Mouse (Mus musculus) Muller cell, postnatal 12 days (primary cell): Measurements from ENCODE around the gene Aff1.

ENCODE experiments used
- DNase-seq: peaks from one replicate; pipeline ENCODE4 v3.0.0-alpha.2; 2015; ENCODE audit errors: inconsistent ontology term

Gene Aff1

DNA sequence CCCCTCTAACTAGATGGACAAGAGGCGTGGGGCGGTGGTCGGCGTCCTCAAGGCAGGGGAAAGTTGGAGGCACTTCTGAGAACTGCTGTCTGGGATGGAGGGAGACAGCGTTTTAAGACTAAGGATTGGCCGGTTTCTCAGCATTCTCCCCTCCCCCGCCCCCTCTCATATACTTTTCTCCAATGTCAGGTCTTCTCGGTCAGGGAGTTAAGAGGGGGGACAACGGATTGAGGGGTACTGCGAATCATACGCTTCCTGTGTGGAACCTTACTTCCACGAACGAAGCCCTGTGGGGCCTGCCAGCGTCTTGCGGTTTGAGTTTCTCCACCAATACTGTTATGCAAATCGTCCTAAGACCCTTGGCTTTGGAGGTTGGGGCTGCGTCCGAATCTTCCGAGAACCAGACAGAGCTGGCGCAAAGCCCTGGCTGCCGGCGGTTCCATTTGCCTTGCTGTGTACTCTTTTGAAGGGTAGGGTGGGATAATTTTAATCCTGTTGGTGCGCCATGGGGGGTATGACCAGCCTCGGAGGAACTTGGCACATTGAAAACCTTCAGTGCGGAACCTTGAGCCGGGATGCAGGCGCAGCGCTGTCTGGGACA lies 967 bp downstream of the Aff1 start:
- peak; percentile 62 for DNase-seq

DNA sequence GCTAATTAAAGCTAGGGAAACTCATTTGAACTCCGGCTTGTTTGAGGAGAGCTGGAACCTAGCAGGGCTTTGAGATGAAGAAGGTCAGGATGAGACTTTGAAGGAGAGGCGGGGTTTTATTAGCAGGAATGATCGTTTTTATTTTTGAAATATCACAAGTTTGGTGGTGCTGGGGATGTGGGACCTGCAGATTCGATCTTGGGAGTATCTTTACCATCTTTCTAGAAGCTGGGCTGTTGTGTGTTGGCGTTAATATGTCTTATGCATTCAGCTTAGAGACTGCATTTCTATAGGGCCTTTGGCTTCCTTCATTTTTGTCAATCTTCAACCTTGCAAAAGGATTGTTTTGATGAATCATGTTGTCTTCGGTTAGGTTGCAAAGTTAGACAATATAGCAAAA lies 1.9 kb downstream of the Aff1 start:
- no peak for DNase-seq

DNA sequence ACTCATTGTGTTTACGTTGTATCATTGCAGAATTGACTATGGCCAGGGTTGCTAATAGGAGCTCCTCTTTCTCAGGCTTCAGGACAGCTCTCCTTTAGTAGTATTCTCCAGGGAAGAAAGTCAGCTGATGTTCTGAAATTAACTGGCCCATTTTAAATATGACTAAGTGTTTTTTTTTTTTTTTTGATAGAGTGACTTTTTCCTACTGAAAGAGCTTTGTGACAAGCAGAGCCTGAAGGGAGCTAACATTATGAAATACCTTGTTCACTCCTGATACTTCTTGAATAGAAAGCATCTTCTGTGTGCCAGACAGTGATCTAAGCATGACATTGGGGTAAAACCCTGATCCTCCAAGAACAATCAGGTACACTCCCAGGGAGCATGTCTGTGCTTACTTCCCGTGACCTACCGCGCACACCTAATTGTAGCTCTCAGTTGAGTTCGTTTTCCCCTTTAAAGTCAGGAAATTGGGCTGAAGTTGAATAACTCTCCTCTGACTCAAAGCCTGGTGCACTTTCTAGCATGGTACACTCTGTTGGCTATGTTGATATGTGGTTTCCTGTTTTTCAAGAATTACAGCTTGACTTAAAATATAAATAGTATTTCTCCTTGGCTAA lies 5.8 kb downstream of the Aff1 start:
- DNase-seq: peak; percentile 36

DNA sequence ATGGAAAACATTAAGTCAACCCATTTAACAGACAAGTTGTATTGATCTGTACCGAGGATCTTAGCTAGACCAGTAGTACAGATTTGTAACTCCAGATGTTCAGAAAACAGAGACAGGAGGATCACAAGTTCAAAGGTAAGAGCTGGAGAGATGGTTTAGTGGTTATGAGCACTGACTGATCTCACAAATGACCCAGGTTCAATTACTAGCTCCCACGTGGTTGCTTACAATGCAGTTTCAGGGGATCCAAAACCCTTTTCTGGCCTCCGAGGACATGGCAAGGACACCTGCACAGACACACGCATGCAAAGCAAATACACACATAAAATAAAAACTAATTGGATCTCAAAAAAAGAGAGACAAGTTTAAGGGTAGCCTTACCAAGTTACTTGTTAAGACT lies 6.4 kb downstream of the Aff1 start:
- no peak for DNase-seq

DNA sequence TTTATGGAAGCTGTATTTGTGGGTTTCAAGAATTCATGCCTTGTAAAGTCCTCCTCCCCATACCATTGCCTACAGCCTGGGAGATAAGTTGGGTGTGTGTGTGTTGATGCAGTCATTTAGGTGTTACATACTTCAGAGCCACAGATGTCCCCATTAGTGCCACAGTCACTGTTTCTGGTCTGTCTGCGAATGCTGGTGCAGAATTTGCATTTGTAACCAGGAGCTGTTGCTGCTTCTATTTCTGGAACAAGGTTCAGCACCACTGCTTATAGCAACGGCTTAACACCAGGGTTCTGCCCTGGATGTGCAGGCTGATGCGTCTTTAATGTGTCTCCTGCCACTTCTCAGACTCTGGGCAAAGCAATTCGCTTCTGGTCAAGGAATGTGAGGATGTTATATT lies 7.4 kb downstream of the Aff1 start:
- no peak for DNase-seq

DNA sequence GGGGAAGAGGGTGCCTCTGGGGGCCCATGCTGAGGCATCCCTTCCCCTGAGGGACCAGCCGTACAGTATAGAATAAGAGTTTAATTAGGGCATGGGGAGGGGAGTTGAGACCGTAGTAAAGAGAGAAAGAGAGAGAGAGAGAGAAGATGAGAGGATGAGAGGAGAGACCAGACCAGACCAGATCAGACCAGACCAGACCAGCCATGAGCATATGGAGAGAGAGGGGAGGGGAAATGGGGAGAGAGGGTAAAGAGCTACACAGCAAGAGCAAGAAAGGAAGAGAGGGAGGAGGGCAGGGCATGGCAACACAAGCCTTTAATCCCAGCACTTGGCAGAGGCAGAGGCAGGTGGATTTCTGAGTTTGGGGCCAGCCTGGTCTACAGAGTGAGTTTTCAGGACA lies 8.5 kb downstream of the Aff1 start:
- no peak for DNase-seq

DNA sequence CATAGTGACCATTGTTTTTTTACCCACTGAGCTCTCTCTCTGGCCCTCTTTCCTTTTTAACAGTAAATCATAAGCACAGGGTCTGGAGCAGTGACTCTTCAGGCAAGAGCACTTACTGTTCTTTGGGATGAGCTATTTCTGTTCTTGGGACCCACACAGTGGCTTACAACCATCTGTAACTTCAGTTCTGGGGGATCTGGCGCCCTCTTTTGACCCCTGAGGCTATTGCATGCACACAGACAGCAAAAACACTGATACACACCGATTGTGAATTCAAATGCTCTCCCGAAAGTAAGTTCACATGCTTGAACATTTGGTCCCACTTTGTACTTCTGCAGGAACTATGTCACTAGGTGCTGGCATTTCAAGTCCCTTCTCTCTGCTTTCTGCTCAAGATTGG lies 9.3 kb downstream of the Aff1 start:
- no peak for DNase-seq

DNA sequence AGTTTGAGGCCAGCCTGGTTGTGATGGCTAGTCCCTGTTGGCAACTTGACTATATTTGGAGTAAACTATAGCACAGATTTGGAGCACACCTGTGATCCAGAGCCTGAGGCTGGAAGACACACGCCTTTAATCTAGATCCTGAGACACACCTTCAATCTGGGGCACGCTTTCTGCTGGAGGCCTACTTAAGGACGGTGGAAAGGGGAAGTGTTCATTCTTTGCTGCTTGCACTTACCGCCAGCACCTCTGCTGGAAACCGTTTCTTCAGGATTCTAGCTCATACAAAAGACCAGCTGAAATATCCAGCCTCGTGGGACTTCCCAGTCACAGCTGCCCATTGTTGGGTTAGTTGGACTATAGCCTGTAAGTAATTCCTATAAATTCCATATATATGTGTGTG lies 10.4 kb downstream of the Aff1 start:
- no peak for DNase-seq

DNA sequence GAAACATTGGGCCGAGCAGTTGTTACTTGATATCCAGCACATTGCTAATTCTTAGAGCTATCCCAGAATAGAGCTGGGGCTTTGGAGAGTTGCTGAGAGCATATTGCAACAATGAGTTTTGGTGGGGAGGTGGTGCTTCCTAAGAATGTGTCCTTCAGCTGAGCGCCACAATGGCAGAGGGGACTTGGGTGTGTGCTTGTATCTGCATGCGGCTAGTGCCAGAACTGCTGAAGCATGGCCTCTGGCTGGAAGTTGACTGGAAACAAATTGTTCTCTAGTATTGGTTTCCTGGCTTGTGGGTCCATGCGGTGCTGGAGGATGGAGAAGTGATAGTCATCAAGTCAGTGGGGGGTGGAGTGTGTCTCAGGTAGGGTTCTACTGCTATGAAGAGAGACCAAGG lies 13.2 kb downstream of the Aff1 start:
- DNase-seq: no peak

DNA sequence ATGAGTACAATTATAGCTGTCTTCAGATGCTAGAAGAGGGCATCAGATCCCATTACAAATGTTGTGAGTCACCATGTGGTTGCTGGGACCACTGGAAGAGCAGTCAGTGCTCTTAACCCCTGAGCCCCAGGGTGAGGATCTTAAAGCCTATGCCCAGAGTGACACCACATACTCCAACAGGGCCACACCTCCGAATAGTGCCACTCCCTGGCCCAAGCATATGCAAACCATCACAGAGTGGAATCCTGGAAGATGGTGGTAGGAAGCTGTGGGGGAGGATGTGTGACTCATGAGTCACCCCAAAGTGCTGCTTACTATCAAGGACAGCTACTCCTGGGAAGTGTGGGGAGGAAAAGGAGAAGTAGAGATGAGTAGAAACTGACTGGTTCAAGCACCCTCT lies 13.7 kb downstream of the Aff1 start:
- DNase-seq: no peak

DNA sequence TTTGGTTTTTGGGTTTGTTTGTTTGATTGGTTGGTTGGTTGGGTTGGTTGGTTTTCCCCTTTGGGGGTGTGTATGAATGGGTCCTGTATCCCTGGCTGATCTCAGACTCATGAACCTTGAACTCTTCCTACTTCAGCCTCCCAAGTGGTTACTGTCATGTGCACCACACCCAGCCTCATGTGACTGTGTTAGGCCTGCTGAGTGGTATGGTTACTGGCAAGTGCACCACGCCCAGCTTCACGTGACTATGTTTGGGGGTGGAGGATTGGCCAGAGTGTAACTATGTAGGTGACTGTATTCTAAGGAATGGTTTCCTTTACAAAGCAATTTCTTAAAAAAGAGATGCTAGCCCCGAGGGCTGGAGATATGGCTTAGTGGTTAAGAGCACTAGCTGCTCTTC lies 16.9 kb downstream of the Aff1 start:
- no peak for DNase-seq

DNA sequence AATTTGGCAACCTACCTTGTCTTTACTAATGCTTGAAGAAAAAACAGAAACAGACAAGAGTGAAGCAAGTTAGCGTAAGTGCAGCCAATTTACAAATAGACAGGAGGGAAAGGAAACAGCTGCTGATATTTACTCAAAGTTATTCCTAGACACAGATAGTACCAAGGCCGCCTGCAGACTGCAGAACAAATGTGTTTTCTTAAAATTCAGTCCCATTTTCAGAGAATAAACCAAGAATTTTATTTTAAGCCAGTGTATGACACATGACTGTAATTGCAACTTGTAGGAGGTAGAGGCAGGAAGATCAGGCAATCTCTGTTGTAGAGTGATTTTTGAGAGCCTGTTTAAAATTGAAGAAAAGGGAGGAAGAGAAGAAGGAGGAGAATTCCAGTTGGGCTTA lies 19.7 kb downstream of the Aff1 start:
- no peak for DNase-seq

DNA sequence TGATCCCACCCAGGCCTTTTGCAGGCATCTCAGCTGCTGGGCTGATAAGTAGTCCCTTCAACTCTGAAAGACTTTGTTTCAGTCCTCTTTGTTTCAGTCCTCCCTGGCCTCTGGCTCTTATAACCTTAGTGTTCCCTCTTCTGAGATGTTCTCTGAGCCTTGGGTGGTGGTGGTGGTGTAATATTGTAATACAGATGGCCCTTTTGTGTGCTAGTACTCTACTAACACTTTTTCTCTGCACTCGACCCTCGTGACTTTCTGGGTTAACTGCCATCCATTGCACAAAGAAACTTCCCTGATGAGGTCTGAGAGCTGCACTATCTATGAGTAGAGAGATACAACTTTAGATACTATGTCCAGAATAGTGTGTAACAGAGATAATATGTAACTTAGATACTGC lies 21.2 kb downstream of the Aff1 start:
- DNase-seq: no peak

DNA sequence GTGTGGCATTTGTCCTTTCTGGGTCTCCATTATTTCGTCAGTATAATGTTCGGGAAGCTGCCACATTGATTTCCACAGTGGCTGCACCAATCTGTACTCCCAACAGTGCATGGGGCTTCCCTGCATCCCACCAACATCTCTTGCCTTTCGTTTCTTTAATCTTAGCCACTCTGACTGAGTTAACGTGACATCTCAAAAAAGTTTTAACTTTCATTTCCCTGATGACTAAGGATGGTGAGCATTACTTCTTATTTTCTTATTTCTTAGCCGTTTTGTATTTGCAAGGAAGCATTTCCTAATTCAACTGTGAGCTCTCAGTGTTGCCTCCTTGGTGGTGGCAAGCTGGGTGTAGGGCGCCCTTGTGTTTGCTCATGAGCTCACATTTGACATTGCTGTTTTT lies 22.8 kb downstream of the Aff1 start:
- no peak for DNase-seq

DNA sequence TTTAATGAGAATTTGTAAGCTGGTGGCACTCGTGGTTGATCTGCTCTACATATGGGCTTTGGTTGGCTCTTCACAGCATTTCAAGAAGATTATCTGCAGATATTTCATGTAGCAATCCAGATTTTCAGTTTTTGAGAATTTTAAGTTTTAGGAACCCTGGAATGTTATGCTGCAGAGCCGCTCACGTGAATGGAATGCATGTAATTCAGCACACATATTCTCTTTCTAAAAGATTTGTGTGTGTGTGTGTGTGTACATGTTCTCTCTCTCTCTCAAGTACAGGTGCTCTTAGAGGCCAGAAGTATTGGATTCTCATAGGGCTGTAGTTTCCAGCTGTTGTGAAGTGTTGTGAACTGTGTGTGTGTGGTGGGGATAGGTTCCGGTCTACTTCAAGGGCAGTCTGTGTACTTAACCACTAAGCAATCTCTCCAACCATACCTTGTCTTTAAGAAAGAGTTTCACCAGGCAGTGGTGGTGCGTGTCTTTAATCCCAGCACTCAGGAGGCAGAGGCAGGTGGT lies 24.7 kb downstream of the Aff1 start:
- DNase-seq: peak; percentile 45

DNA sequence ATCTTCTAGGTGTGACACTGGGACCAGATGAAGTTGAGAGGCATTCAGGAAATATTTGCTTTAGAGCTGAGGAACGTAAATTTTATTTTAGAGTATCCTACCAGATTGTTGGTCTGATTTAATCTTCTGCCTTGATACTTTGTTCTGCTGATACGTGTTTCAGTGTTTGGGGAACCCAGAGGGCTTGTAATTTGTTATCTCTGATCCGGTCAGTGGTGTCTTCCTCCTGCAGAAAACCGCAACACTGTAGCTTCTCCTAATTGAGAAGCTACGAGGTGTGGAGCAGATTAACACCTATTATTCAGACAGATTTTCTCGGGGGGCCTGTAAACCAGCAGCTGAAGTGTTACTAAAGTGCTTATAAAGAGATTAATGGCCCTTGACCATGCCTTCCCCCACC lies 27.0 kb downstream of the Aff1 start:
- DNase-seq: no peak

DNA sequence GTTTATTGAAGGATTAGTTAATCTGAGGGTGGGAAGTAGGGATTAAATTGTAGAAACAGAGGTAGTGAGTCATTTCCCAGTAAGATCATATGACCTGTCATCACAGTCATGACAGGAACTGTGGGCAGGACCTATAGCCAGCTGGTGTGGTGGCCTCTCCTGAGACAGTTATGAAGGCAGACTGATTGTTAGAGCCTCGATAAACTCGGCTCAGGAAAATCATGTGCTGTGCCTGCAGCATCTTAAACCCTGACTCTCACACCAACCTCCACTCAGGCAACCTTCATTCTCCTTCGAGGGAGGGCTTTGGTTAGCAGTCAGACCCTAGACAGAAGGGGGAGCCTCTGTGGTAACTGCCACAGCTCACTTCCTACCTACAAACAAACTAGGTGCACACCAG lies 27.7 kb downstream of the Aff1 start:
- DNase-seq: no peak

DNA sequence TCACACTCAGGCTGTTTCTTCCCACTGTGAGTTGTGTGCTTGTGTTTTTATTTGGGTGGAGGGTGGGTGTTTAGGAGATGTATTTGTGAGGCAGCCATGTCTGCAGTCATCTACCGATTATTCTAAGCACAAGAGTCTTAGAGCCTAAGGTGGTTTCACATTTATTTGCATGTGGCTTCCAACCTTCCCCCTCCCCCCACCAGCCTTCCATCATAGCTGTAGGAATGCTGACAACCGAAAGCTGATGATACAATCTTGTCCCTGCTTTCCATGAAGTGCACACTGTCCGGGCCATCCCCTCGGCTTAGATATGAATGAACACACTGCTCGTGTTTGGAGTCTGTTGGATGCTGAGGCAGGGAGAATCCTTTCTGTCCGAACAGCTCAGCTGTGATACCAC lies 28.8 kb downstream of the Aff1 start:
- DNase-seq: no peak

DNA sequence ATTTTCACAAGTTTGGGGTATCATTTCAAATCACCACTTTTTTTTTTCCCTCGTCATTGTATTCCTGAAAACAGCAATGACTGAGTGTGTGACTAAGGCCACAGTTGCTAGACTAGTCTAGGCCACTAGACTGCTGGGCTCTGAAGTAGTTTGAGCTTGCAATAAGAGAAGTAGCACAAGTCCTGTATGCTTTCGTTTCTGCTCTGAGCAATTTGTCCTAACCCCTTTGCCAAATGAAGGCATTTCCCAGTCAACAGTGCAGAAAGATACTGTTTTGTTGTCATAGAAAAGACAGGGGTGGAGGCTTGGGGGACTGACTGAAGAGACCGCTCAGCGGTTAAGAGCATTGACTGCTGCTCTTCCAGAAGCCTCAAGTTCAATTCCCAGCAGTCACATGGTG lies 29.3 kb downstream of the Aff1 start:
- peak; percentile 40 for DNase-seq

DNA sequence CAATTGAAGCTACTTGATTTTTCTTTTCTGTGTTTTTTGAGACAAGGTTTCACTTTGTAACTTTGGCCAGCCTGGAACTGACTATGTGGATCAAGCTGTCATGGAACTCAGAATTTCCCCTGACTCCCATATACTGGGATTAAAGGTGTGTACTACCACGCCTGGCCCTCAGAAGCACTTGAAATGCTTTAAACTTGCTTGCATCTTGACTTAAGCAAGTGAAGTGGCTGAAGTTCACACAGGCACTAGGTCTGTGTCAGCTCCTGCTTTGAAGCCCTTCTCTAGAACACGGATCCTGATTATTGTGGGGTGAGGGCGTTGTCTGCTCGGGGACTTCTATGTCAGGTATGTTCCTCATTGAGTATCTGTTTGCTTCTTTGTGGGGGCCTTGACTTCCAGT lies 30.5 kb downstream of the Aff1 start:
- no peak for DNase-seq

DNA sequence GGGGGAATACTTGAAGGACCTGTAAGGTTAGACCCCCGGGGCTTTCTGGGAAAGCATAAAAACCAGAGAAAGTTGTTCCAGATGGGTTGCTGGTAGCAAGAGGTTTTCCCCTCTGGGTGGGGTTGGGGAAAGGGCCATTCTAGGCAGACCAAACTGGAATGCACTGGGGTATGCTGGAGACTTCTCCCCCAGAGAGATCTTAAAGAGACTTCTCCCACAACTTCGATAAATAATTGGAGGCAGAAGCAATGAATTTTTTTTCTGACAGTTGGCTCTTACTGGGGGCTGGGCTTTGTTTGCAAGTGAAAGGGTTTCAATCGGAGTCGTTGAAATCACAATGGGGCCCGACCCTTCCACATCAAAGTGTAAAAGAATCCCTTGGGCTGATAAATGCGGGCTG lies 32.2 kb downstream of the Aff1 start:
- no peak for DNase-seq

DNA sequence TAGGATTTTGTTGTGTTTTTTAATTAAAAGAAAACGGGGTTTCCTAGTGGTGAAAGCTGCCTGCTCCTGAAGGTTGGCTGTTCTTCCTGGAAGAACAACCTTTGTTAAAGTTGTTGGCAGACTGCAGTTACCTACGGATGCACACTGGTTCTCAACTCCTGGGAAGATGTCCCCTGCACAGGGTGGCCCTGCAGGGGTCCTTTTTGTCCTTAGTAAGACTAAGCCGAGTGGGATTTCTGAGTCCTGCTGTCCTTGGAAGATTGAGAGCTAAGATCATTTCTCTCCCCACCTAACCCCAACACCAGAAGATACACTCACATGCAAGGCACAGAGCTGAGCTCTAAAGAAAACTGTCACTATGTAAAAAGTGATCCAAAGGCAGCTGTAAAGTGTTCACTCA lies 32.6 kb downstream of the Aff1 start:
- DNase-seq: no peak

DNA sequence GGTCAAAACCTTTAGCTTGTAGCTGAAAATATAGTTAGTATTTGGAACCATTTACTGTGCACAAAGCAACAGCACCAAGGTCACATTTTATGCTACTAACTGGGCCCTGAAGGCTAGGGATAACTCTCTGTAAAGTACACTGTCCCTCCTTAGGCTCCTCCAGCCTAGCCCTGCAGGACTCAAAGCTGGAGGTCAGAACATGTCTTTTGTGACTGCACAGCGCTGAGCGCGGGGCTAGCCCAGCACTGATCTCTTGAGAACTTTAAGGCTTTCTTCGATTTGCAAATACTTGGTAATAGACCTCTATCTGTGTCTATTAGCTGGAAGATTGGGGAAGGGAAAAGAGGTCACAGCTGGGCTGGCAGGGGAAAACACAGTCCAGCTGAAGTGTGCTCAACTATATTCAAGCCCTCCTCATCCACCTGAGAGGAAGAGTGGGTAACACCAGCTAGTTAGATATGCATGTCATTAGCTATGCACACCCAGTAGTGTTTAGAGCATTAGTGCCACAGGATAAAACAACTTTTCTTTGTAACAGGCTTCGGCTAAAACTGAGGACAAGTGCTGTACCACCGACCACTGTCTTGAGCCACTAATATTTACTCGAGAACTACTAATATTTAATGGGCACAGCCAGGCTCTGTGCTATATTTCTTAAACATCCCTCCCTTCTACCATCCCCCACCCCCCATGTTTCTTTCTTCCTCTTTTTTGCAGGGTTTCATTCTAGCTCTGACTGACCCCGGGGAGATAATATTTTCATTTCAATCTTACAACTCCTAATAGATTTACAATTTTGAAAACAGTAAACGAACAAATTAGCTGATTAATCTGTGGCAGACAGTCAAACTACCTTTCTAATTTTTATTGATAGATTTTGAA lies 33.3 kb downstream of the Aff1 start:
- no peak for DNase-seq
